Mouse (Mus musculus) C2C12 (cell line): ENCODE results near the gene Olfr284.

ENCODE experiments used
- CTCF ChIP-seq: IDR thresholded peaks from one replicate; pipeline ENCODE4 v1.5.1; 2011; ENCODE audit not compliant: control insufficient read depth, insufficient read depth, insufficient read length
- MAX ChIP-seq: IDR thresholded peaks from one replicate; pipeline ENCODE4 v1.6.1; 2011; ENCODE audit warnings: mild to moderate bottlenecking, control low read depth
- USF1 ChIP-seq: IDR thresholded peaks from one replicate; pipeline ENCODE4 v1.6.1; 2011; ENCODE audit warnings: low read depth, mild to moderate bottlenecking, control low read depth, moderate library complexity

GRCm38 (mm10) chr15:98340887-98341286 is at the start of gene Olfr284:
- no peak for TF ChIP-seq CTCF
- TF ChIP-seq MAX = no peak
- TF ChIP-seq USF1 = no peak
